Mouse (Mus musculus) frontal cortex, postnatal 25 days (tissue): ENCODE results near the gene Inpp4b.

Experiments used
- DNase-seq, 2 experiments: peaks; one replicate each; pipeline ENCODE4 v3.0.0; 2022; ENCODE audit warnings: low spot score in 2 of 2

The Inpp4b gene

DNA sequence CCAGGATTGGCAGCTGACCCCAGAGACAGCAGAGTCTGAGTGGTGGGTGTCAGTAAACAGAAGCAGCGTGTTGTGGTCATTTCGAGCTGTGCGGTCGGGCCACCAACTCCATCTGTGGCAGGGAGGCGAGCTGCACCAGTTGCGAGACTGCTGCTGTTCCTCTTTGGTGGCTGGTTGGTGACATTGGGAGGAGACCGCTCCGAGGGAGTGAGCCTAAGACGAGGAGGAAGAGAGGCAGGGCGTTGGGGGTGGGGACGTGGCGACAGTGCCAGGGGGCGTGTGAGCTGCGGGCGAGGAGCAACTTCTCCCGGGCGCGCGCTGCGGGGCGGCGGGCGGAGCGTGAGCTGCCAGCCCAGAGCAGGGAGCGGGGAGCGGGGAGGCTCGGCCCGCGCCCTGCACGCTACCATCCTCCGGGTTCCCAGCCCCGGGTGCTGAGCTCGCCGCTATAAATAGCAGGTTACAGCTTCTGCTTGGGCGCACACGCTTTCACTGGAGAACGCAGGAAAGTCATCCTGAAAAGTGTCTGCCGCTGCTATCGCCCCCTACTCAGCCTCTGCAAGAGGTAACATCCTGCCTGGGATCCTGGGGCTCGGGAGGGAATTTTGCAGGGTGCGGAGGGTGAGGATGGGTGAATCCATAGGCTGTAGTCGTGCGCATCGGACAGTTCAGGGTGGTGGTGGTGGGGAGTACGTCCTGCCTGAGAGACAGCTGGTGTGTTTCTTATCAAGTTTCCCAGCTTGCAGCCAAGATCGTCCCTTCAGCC is at the start of gene Inpp4b:
Gene Inpp4b, plus strand, starts transcription at position 321 of the 763 bp plus-strand sequence.
- peak; percentile 42 to 54 for DNase-seq

DNA sequence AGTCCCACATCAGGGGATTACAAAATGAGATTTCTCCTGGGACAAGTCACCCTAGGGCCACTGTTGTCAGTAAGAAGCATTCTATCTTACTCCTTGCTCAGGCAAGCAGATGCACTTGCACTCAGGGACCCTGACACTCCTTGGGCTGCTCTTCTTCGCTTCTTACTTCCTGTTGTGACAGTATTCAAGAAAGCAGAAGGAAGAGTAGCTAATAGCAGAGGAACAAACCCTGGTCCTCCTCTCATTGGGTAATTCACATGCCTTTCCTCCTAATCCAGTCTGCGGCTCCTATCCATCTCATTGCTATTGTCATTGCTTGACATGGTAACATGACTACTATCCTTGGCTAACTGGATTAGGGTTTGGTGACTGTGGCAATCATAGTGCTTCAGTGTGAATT is 7.1 kb upstream of the Inpp4b start:
- no peak for DNase-seq

DNA sequence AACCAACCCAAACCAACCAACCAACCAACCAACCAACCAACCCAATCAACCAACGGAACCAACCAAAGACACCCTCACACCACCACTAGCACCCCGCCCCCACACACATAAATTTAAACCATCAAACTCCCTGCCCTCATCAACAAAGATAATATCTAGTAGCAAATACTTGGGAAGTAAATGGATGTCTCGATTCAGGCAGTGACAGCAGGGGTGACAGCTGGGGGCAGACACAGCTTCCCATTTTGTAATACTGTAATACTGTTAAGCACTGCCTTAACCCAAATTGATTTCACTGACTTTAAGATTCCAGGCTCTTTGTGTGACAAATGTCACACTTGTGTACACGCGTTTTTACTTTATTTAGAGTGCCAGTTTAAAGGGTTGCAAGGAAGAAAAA is 1.2 kb upstream of the Inpp4b start:
- DNase-seq: no peak

DNA sequence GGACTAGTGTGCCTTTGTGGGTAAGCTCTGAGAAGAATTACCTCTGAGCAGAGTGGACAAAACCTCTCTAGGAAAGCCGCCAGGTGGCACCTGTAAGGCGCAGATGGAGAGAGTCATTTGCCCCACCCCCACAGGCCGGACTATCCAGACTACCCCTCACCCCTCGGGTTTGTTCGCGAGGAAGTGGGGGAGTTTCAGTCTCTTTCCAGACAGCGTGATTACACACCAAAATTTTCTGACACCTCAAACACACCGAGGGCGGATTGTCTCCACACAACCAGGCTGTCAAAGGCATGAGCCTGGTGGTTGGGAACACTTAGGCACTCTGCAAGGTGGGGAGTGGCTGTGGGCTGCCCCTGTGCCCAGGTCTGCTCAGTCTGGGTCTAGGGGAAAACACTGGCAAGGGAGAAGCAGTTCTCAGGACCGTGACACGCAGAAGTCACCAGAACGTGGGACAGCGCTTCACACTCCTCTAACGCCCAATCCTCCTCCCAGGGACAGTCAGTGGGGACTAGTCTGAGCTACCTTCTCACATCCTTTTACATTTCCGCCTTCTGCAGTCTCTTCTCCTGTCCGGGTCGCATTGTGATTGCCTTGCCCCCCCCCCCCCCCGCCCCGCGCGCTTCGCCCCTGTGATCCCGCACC is 643 bp upstream of the Inpp4b start:
- DNase-seq: peak; percentile 31 to 55

DNA sequence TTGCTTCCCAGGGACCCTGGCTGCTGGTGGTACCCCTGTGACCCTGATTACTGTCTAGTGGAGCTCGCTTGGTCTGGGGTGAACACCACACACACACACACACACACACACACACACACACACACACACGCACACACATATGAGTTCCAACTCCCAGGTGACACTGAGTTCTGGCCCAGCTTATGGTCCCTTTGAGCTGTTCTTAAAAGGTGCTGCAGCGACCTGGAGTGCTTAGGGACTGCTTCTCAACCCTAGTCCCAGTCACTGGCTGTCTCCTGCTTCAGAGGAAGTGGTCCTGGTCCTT is 595 bp downstream of the Inpp4b start:
- DNase-seq: no peak

DNA sequence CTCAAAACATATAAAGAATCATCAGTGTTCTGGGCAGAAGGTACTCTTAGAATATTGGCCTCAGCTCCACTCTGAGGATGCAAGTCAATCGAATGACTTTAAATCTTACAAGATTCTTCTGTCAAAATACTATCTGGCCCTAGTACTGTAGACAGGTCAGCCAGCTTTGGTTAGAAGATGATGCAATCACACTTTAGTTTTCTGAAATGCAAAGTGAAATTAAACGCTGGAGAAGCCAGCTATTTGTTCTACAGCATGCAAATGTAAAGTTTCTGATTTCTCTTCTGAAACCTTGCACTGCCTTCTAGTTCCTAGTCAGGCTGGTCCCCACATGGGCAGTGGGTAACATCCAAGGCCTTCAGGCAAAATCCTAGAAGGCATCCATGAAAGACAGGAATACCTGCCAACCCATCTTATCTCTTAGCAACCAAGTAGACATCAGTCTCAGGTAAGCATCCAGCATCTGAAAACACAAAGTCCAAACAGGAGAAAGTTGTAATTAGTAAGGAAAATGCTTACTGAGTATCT is 2.9 kb downstream of the Inpp4b start:
- no peak for DNase-seq

DNA sequence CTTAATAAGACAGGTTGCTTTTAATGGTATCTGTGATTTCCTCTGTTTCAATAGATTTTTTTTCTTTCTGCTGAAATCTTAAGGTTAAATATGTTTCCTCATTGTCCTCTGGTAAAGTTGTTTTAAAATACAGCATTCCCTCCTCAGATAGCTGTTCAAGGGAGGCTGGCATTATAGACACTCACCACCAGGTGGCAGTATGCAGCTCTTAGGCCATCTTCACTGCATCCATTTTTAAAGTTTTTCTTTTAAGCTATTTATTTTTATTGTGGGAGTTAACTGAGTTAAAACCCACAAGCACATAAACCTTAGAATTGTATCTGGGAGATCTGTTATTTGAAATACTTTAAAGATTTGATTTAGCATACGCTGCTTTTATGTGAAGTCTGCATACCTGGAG is 7.1 kb downstream of the Inpp4b start:
- DNase-seq: no peak

DNA sequence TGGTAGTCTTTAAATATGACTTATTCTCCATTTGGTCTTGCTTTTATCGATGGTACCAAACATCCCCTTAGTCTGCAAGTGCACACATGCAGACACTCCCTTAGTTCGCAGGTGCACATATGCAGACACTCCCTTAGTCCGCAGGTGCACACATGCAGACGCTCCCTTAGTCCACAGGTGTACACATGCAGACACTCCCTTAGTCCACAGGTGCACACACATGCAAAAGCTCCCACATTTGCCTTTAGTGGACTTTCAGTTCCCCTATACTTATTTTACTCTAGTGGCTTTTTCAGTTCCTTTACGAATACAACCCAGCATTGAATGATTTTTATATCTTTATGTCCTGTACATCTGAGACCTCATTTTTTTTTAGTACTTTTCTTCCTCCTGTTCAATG is 11.1 kb downstream of the Inpp4b start:
- DNase-seq: no peak

DNA sequence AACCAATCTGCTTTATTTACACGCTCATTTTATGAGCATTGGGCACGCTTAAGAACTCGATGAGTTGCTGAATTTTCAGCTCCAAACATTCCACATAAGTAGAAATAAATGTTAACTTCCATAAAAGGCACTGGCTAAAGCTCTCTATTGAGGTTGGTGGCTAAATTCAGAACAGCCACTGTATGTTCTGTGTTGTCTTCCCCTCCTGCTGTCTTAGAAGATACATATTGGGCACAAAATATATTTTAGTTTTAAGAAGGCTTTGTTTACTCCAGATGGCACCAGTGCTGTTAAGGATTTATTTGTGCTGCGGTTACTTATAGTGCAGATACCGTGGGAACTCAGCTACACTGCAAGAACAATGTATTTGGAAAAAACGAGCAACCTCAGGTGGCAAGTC is 15.8 kb downstream of the Inpp4b start:
- no peak for DNase-seq

DNA sequence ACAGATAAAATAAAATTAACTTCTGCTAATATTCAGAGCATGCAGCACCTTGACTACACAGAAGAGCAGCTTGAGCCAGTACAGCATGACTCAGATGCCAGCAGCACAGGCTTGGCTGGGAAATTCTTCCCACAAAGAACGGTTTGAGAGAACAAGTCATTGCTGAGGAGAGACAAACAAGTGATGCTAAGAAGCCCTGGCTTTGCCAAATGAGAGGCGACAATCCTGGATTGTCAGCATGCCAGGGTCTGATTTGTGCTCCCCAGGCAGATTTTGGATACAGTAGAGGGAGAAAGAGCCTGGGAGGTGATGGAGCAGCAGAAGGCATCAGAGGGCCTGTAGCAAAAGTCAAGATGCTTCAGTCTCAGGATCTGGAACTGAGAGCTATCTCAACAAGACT is 18.2 kb downstream of the Inpp4b start:
- peak in 1 of 2 experiments; percentile 10 for DNase-seq

DNA sequence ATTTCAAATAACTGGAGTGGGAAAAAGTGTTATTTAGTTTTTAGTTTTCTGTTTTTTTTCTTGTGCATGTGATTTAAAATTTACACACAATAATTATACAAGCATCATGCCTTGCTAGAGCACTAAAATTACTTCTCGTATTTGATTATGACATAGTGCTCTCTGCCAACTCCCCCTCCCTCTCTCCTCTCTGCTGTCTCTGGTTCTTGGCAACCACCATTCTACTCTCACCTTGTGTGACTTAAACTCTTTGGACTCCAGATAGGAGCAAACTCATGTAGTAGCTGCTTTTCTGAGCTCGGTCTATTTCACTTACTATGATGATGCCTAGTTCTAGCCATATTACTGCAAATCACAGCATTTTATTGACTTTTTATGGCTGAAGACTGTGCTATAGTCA is 18.8 kb downstream of the Inpp4b start:
- no peak for DNase-seq

DNA sequence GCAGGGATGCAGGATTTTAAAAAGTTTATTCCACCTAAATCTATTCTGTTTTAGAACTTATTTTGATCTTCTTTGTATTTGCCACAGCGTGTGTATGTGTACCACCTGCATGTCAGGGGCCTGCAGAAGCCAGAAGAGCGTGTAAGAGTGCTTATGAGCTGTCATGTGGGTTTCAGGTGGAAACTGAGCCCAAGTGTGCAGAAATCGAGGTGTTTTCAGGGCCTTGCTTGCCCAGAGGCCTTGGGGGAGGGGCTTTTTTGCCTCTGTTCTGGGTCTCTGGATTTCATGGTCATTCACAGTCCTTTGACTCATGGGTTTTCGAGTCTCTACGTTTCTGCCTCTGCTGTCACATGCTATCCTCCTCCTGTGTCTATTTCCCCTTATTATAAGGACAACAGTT is 28.3 kb downstream of the Inpp4b start:
- DNase-seq: no peak

DNA sequence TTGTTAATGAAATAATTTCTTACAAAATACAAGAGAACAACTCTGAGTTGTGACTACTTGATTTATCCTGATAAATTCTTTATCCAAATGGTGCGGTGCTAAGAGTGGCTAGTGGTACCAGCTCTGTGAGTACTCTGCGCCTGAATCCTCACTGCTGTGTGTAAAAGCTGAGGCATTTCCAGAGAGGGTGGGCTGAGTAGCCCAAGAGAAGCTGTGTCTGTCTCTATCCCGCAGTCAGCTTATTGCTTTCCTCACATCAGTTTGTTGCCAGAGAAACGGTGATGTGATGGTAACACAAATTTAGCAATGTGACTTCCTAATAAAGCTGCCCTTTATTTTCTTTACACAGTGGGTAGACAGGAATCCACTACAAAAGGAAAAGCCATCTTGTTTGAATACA is 29.5 kb downstream of the Inpp4b start:
- no peak for DNase-seq

DNA sequence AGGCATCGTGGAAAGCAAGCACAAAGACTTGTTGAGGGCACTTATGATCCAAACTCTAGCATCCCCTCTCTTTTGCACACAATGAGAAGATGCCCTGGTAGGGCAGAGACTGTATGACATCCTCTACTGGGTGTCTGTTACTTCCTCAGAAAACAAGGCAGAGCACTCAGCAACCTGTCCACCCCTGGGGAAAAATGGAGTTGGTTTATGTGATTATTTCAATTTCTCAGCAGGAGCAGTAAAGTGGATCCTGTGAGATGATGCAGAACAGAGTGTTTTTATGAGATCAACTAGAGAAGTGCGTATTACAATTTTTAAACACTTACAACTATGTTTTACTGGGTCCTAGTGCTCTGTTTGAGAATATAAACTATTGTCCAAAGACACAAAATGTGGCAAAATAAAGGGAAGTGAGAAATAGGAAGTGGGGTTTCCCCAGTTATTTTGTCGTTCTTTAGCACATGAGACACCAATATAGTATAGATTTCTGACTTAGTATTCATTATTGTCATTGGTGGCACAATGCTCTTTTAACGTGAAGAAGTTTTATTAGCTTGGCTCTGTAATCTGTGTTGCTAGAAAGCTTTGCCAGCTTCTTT is 32.6 kb downstream of the Inpp4b start:
- no peak for DNase-seq

DNA sequence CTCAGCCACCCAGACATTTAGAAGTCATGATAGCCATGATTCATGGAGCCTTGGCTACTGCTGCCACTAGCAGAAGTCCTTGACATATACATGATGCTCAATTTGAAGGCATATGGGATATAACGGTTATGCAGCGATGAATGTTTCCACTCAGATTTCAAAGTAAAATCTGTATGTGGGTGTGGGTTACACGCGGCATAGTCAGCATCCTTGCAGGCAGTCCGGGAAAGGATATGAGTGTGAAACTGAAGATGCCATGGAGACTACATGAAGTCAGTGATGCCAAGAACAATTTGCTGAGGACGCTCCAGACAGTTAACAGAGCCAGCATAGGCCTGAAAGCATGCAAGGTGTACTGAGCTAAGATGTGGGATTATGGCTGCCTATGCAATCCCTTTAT is 46.6 kb downstream of the Inpp4b start:
- no peak for DNase-seq

DNA sequence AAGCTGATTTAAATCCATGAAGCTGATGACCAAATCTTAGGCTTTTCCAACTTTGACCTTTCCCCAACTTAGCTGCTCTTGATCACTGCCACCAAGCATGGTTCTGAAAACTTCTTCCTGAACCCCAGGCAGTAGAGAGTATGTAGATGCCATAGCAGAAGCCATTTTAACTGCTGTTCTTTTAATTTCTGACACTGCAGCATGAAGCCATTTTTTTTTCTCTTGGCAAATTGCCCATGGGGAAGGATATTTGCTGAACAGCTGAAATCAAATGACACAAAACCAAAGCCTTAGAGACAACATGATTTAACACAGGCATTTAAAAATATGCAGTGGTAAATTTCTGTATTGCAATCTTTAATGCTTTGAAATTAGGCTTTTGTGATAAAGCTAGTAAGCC is 56.7 kb downstream of the Inpp4b start:
- no peak for DNase-seq

DNA sequence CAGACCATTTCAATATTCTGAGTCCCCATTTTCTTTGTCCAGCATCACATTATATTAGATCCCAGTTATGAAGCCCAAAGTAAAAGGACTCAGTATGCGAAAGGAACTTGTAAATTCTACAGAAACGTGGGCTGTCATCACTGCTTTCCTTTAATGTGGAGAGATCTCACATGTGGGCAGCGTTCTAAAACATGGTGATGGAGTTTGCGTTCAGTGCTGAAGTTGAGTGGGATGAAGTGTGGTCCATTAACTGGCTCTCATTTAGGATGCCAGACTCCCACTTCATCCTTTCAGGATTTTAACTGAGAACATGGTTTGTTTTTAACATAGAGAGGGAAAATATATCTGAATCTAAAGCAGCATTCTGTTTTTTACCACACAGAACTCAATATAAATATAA is 57.1 kb downstream of the Inpp4b start:
- DNase-seq: no peak

DNA sequence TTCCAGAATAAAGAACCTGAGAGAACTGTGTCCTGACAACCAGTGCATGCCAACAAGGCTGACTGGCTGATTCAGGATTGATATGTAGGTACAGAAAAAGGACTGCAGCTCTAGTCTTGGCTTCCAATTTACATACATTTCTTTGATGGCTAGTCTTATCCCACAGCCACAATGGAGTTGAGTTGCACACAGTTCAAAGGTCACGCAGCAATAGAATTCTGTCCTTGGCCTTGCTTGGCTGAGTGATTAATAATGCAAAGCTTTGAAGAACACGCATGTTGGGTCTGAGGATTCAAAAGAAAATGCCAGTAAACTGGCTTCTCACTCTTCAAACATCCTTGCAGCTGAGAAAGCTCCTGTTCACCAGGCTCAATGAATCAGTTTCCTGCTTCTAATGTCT is 70.4 kb downstream of the Inpp4b start:
- no peak for DNase-seq

DNA sequence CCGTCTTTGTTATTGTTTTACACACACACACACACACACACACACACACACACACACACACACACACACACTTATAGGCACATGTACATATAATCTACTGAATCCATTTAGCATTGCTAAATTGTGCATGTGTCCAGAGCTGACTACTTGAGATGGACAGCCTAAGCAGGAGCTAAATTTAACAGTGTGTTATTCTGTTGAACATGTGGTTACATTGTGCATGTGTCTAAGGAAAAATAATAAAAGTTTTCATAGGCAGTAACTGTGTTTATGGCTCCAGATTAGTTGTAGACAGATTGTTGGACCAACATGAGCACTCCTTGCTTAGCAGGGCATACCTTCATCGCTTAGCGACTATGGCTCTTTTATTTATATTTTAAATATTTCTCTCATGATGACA is 101.6 kb downstream of the Inpp4b start:
- DNase-seq: no peak

DNA sequence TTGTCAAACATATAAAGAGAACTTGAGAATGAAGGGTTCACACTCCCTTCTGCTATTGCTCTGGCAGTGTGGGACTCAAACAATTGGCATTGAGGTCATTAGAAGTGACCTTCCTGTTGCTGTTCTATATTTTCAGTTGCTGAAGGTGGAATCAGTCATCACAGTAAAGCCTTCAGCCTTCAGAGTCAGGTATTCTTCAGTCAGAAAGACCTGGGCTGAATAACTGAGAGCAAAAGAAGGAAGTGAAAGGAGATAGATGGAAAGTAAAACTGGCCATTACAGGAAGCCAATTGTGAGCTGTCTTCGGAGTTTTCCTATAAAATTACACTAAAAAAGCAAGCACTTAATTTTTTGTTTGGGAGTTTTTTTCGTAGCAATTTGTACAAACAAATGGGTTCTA is 107.4 kb downstream of the Inpp4b start:
- no peak for DNase-seq

DNA sequence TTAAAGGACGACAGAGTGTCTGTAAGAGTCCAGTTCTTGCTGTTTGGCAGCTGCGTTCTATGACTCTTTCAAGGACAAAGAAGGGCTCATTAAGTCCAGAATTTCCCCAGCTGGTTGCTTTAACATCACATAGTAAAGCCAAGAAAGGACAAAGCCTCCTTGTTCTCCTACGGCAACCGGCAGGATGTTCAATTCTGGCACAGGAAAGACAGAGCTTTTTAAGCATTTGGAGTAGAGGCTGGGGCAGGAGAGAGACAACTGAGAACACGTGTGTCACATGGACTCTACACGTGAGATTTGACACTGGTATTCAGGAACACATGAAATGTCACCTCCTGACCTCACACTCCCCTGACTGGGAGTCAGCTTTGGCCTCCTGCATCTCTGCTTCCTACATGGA is 109.7 kb downstream of the Inpp4b start:
- DNase-seq: no peak

DNA sequence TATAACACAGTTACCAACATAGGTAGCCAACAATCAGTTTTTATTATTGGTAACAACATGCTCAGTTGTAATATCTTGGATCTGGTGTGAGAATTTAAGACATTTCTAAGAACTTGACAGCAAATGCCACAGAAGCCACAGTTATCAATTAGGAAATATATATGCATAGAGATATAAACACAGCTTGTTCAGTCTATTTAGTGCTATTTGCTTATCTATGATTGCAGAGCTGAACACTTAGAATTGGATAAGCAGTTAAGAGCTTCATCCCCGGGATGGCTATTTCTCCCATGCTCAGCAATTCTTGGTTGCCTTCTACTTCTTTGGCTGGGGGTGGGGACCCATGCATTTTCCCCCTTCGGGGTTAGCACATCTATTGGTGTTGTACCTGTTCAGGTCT is 112.5 kb downstream of the Inpp4b start:
- DNase-seq: no peak

DNA sequence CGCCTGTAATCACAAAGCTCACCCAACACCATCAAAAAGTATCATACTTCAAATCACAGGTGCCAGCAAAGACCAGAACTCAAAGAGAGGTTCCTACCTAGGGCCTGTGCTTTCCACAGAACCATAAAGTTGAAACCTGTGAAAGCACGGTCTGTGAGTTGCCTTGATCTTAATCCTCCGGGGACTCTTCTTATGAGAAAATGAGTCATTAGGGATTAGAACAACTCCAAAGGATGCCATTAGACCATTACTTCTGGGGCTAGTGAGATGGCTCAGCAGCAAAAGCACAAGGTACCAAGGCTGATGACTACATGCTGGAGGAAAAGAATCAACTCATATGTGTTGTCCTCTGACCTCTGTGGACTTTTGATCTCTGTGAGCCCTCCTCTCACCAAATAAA is 121.4 kb downstream of the Inpp4b start:
- DNase-seq: no peak
